Mouse (Mus musculus): ENCODE results near the gene Mpi. TPM values are rescaled to one million over a fixed set of nuclear protein-coding genes. Genes with fewer than 3 reads are reported as not detected.

Gene Mpi
- total RNA-seq, 2 experiments from 2014 or later: 63.4 to 76.9 TPM

GRCm38 (mm10) chr9:57560861-57561710 is 8.5 kb upstream of the Mpi start, which contains the start of gene Scamp2:
TSS of gene Scamp2 (plus strand) at chr9:57560943.
- peak within 1 kb of the TSS; percentile 96 for H3K27ac ChIP-seq
- peak; percentile 92 to 95 for DNase-seq (ENCODE audit: extremely low spot score in 1 of 2, low spot score in 2 of 2)
- intact Hi-C loops (cut with DNase I): no loop called here
- H3K4me3 ChIP-seq: peak within 1 kb of the TSS; percentile 70
- TF ChIP-seq CTCF (IDR thresholded peaks at IDR 0.05): no peak; the same call in none of the 2 replicates

GRCm38 (mm10) chr9:57560263-57560662 is 7.7 kb upstream of the Mpi start:
- peak overlapping the region; percentile 96 for H3K27ac ChIP-seq
- intact Hi-C loops (cut with DNase I): no loop called here
- peak overlapping the region; percentile 70 for H3K4me3 ChIP-seq
- no peak for TF ChIP-seq CTCF (IDR thresholded peaks at IDR 0.05)
- no peak for DNase-seq (ENCODE audit: extremely low spot score in 1 of 2, low spot score in 2 of 2)

- no peak for TF ChIP-seq CTCF (IDR thresholded peaks at IDR 0.05)
- intact Hi-C loops (cut with DNase I): no loop called here
- Histone ChIP-seq H3K4me3 (no peak overlapping the region), H3K27ac (no peak overlapping the region)
- no peak for DNase-seq (ENCODE audit: extremely low spot score in 1 of 2, low spot score in 2 of 2)
Observed at GRCm38 (mm10) chr9:57559568-57559967, 7.0 kb upstream of the Mpi start.

GRCm38 (mm10) chr9:57558625-57559024 is 6.1 kb upstream of the Mpi start:
- no peak overlapping the region for H3K4me3 ChIP-seq
- TF ChIP-seq CTCF (IDR thresholded peaks at IDR 0.05): no peak
- H3K27ac ChIP-seq: no peak overlapping the region
- intact Hi-C loops (cut with DNase I): no loop called here
- no peak for DNase-seq (ENCODE audit: extremely low spot score in 1 of 2, low spot score in 2 of 2)

GRCm38 (mm10) chr9:57557215-57557614 is 4.7 kb upstream of the Mpi start:
- Histone ChIP-seq H3K27ac (no peak overlapping the region; the same call in 1 of the 2 replicates), H3K4me3 (no peak overlapping the region)
- TF ChIP-seq CTCF (IDR thresholded peaks at IDR 0.05): no peak
- no peak for DNase-seq (ENCODE audit: extremely low spot score in 1 of 2, low spot score in 2 of 2)
- intact Hi-C loops (cut with DNase I): no loop called here

- intact Hi-C loops (cut with DNase I): no loop called here
- DNase-seq (ENCODE audit: extremely low spot score in 1 of 2, low spot score in 2 of 2): no peak
- TF ChIP-seq CTCF (IDR thresholded peaks at IDR 0.05): no peak
- no peak overlapping the region for H3K27ac ChIP-seq
- H3K4me3 ChIP-seq: no peak overlapping the region
Observed at GRCm38 (mm10) chr9:57554753-57555152, 2.2 kb upstream of the Mpi start.

GRCm38 (mm10) chr9:57553119-57553518 is 556 bp upstream of the Mpi start:
- intact Hi-C loops (cut with DNase I): no loop called here
- Histone ChIP-seq H3K4me3 (no peak overlapping the region), H3K27ac (peak overlapping the region; percentile 76)
- no peak for DNase-seq (ENCODE audit: extremely low spot score in 1 of 2, low spot score in 2 of 2)
- no peak for TF ChIP-seq CTCF (IDR thresholded peaks at IDR 0.05)

- intact Hi-C loops (cut with DNase I): no loop called here
- TF ChIP-seq CTCF (IDR thresholded peaks at IDR 0.05): no peak
- no peak for DNase-seq (ENCODE audit: extremely low spot score in 1 of 2, low spot score in 2 of 2)
- Histone ChIP-seq H3K27ac (no peak overlapping the region), H3K4me3 (no peak overlapping the region)
Observed at GRCm38 (mm10) chr9:57550126-57550862, 2.3 kb downstream of the Mpi start.

- TF ChIP-seq CTCF (IDR thresholded peaks at IDR 0.05): no peak
- DNase-seq (ENCODE audit: extremely low spot score in 1 of 2, low spot score in 2 of 2): no peak
- intact Hi-C loops (cut with DNase I): no loop called here
- Histone ChIP-seq H3K27ac (no peak overlapping the region), H3K4me3 (no peak overlapping the region)
Observed at GRCm38 (mm10) chr9:57549186-57549585, 3.4 kb downstream of the Mpi start.

- intact Hi-C loops (cut with DNase I): no loop called here
- no peak overlapping the region for H3K4me3 ChIP-seq
- no peak for DNase-seq (ENCODE audit: extremely low spot score in 1 of 2, low spot score in 2 of 2)
- TF ChIP-seq CTCF (IDR thresholded peaks at IDR 0.05): no peak
- no peak overlapping the region for H3K27ac ChIP-seq
Observed at GRCm38 (mm10) chr9:57547869-57548268, 4.7 kb downstream of the Mpi start.

- DNase-seq (ENCODE audit: extremely low spot score in 1 of 2, low spot score in 2 of 2): no peak
- Histone ChIP-seq H3K4me3 (no peak overlapping the region), H3K27ac (no peak overlapping the region)
- intact Hi-C loops (cut with DNase I): no loop called here
- no peak for TF ChIP-seq CTCF (IDR thresholded peaks at IDR 0.05)
Observed at GRCm38 (mm10) chr9:57547287-57547686, 5.3 kb downstream of the Mpi start.

- DNase-seq (ENCODE audit: extremely low spot score in 1 of 2, low spot score in 2 of 2): no peak
- intact Hi-C loops (cut with DNase I): loop anchor here (2.0 to 5.0 kb wide), 2 partner anchors 43 to 111 kb away; partner anchors contain the start of gene Ulk3
- TF ChIP-seq CTCF (IDR thresholded peaks at IDR 0.05): no peak
Observed at GRCm38 (mm10) chr9:57543951-57544350, 8.6 kb downstream of the Mpi start.

More at GRCm38 (mm10) chr9:57543951-57544350, 8.6 kb downstream of the Mpi start:
- peak overlapping the region; percentile 11; the same call in 1 of the 2 replicates for H3K27ac ChIP-seq
- H3K4me3 ChIP-seq: no peak overlapping the region

Data from left cerebral cortex, adult 2 months (tissue).